Mouse (Mus musculus) erythroblast, embryonic 14.5 days (primary cell): ENCODE measurements around the gene Slc36a3. TPM values are rescaled to one million over a fixed set of nuclear protein-coding genes. Genes with fewer than 3 reads are reported as not detected.

Source experiments
- H3K27me3 ChIP-seq: 2 replicates; pipeline ENCODE4 v1.6.1; 2012; ENCODE audit warnings: inconsistent platforms; ENCODE audit not compliant: control insufficient read depth
- H3K36me3 ChIP-seq: 2 replicates; pipeline ENCODE4 v1.6.1; 2012; ENCODE audit warnings: mild to moderate bottlenecking, inconsistent platforms; ENCODE audit not compliant: control insufficient read depth
- H3K4me1 ChIP-seq: 2 replicates; pipeline ENCODE4 v1.6.1; 2012; ENCODE audit warnings: inconsistent platforms; ENCODE audit not compliant: control insufficient read depth
- H3K4me3 ChIP-seq: replicated peaks from 2 replicates; pipeline ENCODE3; 2012; ENCODE audit warnings: moderate library complexity, mild to moderate bottlenecking, inconsistent platforms
- H3K9me3 ChIP-seq: 2 replicates; pipeline ENCODE4 v1.6.1; 2012; ENCODE audit warnings: low read length, inconsistent platforms, mixed read lengths; ENCODE audit not compliant: control insufficient read depth
- GATA1 ChIP-seq: IDR thresholded peaks from 2 replicates; pipeline ENCODE4 v1.6.1; 2012; ENCODE audit warnings: low read length, inconsistent platforms, mixed read lengths
- TAL1 ChIP-seq: IDR thresholded peaks from 3 replicates; pipeline ENCODE4 v1.6.1; 2012; ENCODE audit warnings: low read length, inconsistent platforms, mixed read lengths
- polyA plus RNA-seq: library from polyadenylated mRNA; stranded (reverse); fragments of >175 nt; gene quantifications from 2 replicates; pipeline ENCODE4 v1.2.3, GENCODE M21; 2012

The Slc36a3 gene
- polyA plus RNA-seq, 1 experiment, result not detected

- H3K9me3 ChIP-seq, result no peaks in the 10 kb centered on the region
- H3K36me3 ChIP-seq, result no peaks in the 10 kb centered on the region; the same call in 1 of the 2 replicates
- TF ChIP-seq GATA1 (no peak), TAL1 (no peak)
- no peak overlapping the region for H3K4me3 ChIP-seq
- no peaks in the 10 kb centered on the region for H3K4me1 ChIP-seq
- H3K27me3 ChIP-seq, result no peaks in the 10 kb centered on the region
These were observed 28.3 kb upstream of the Slc36a3 start for GRCm38 (mm10) chr11:55179856-55180255.

GRCm38 (mm10) chr11:55178830-55179229 is 27.3 kb upstream of the Slc36a3 start:
- H3K9me3 ChIP-seq, result no peaks in the 10 kb centered on the region
- H3K4me3 ChIP-seq, result no peak overlapping the region
- H3K27me3 ChIP-seq, result no peaks in the 10 kb centered on the region
- no peaks in the 10 kb centered on the region for H3K4me1 ChIP-seq
- TF ChIP-seq TAL1 (no peak), GATA1 (no peak)
- no peaks in the 10 kb centered on the region; the same call in 1 of the 2 replicates for H3K36me3 ChIP-seq

DNA sequence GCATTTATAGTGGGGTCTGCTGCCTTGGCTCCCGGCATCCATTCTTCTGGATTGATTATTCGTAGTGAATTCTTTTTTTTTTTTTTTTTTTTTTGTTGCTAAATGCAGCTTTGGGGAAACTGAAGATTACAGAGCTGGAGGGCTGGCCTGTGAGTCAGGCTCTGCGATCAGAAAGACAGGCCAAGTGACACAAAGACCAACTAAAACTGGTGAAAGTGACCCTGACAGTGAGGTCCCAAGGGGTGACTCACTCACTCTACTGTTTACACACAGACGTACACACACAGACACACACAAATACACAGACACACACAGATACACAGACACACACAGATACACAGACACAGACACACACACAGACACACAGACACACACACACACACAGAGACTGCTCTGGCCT is 19.0 kb upstream of the Slc36a3 start:
- TF ChIP-seq GATA1, result no peak
- no peak for TF ChIP-seq TAL1
- Histone ChIP-seq H3K27me3 (no peaks in the 10 kb centered on the region), H3K4me3 (no peak overlapping the region), H3K36me3 (no peaks in the 10 kb centered on the region; the same call in 1 of the 2 replicates), H3K9me3 (no peaks in the 10 kb centered on the region), H3K4me1 (no peaks in the 10 kb centered on the region)

DNA sequence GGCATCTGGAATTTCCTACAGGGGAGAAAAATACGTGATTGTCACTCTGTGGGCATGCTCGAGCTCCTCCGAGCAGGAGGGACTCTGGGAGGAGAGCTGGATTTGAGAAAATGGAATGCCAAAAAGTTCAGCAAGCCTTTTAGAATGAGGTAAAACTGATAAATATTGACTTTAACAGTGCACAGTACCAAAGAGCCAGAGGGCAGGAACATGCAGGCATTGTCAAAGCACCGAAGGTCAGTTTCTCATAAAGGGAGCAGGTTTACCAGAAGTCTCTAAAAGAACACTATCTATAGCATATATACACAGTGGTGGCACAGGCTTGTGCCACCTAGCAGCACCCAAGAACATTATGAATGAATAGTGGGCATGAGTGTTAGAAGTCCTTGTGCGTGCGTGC is 17.4 kb upstream of the Slc36a3 start:
- no peaks in the 10 kb centered on the region for H3K4me1 ChIP-seq
- H3K36me3 ChIP-seq, result no peaks in the 10 kb centered on the region; the same call in 1 of the 2 replicates
- H3K27me3 ChIP-seq, result no peaks in the 10 kb centered on the region
- no peak for TF ChIP-seq GATA1
- TF ChIP-seq TAL1, result no peak
- no peak overlapping the region for H3K4me3 ChIP-seq
- no peaks in the 10 kb centered on the region for H3K9me3 ChIP-seq

DNA sequence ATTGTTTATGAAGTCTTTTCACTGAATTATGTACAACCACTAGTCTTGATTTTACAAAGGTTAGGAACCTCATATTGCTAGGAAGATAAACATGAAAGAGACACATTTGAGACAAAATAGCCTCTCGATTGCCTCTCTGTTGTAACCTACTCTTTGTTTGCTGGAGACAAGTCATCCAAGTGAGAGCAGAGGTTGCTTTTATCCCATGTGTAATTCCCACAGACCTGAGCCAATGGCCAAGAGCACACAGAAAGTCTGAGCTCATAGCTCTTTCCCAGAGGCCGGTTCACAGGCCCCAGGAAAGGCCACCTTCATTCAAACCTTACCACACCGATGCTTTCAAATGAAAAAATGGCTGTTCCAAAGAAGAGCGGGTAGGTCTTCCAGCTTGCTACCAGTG is 17.0 kb upstream of the Slc36a3 start:
- Histone ChIP-seq H3K27me3 (no peaks in the 10 kb centered on the region), H3K36me3 (no peaks in the 10 kb centered on the region; the same call in 1 of the 2 replicates), H3K9me3 (no peaks in the 10 kb centered on the region), H3K4me1 (no peaks in the 10 kb centered on the region), H3K4me3 (no peak overlapping the region)
- TF ChIP-seq TAL1 (no peak), GATA1 (no peak)

DNA sequence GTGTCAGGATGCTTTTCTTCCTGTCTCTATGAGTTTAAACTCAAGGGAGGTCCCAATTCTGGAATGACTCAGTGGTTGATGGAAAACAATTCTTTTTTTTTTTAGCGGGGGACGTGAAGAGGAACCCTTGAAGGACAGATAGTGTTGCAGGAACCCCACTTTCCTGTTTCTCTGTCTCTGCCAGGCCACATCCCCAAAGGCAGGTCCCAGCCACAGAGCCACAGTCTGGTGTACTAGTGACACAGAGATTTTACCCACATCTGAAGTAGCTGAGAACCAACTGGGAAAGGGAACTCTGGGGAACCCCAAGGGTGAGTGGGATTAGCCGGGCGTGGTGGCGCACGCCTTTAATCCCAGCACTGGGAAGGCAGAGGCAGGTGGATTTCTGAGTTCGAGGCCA is 14.2 kb upstream of the Slc36a3 start:
- H3K36me3 ChIP-seq, result peaks cover 3% of the 10 kb centered on the region; the same call in 1 of the 2 replicates

DNA sequence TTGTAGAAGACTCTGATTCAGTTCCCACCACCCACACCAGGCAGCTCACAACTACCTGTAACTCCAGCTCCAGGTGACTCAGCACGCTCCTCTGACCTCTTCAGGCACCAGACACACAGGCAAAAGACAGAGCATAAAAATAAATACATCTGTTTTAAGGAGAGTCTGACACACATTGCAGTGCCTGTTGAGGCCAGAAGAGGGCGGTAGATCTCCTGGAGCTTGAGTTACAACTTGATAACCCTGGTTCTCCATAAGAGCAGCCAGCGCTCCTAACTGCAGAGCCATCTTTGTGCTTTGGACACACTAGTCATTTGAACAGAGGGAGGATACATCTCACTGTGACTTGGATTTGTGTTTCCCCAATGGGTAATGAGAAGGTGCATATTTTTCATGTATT is 13.2 kb upstream of the Slc36a3 start:
- no peaks in the 10 kb centered on the region; the same call in 1 of the 2 replicates for H3K4me1 ChIP-seq
- TF ChIP-seq TAL1 (no peak), GATA1 (no peak)
- H3K9me3 ChIP-seq, result no peaks in the 10 kb centered on the region
- no peak overlapping the region for H3K4me3 ChIP-seq
- H3K36me3 ChIP-seq, result peaks cover 3% of the 10 kb centered on the region; the same call in 1 of the 2 replicates
- H3K27me3 ChIP-seq, result no peaks in the 10 kb centered on the region

More for the DNA sequence above, 14.2 kb upstream of the Slc36a3 start:
- no peaks in the 10 kb centered on the region; the same call in 1 of the 2 replicates for H3K4me1 ChIP-seq
- TF ChIP-seq TAL1 (no peak), GATA1 (no peak)
- H3K9me3 ChIP-seq, result no peaks in the 10 kb centered on the region
- no peak overlapping the region for H3K4me3 ChIP-seq
- no peaks in the 10 kb centered on the region for H3K27me3 ChIP-seq

DNA sequence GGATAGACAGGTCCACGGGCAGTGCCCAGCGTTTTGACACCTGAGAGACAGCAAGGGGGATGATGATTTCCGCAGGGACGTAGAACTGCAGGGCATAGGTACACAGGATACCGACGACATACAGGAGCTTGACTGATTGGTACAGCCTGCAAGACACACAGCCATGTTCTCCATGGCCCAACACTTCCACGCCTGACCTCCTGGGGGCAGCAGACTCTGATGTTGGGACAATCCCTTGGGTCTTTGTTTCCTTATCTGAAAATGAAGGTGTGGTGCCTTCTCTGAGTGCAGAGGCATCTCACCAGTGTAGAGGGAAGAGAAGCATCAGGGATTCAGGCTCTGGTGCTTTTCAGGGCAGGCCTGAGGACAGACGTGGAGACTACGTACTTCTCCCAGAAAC is 11.2 kb upstream of the Slc36a3 start:
- Histone ChIP-seq H3K4me1 (no peaks in the 10 kb centered on the region; the same call in 1 of the 2 replicates), H3K9me3 (no peaks in the 10 kb centered on the region), H3K27me3 (no peaks in the 10 kb centered on the region), H3K36me3 (peaks cover 3% of the 10 kb centered on the region; the same call in 1 of the 2 replicates), H3K4me3 (no peak overlapping the region)
- TF ChIP-seq GATA1 (no peak), TAL1 (no peak)

DNA sequence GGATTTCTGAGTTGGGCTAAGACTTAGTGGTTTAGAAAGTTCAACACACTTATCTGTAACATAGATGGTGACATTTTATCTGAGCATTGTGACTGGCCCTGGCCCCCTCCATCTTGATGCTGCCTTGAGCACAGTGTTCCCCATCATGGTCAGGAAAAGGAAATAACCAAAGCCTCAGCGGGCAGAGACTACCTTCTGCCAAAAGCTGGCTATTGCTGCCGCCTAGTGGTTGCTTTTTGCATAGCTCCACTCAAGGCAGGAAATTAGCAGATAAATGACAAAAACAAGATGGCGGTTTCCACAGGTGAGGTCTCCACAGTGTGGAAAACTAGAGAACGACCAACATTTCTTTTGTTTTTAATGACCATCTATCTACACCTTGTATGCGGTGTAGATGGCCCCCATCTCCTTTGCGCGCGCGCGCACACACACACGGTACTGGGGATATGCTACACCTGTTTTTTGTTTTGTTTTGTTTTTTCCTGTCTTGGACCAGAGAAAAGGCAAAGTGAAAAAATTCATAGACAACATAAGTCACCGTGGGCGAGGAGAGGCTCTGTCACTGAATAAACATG is 7.4 kb upstream of the Slc36a3 start:
- Histone ChIP-seq H3K4me1 (no peaks in the 10 kb centered on the region; the same call in 1 of the 2 replicates), H3K4me3 (no peak overlapping the region), H3K27me3 (no peaks in the 10 kb centered on the region), H3K36me3 (peaks cover 3% of the 10 kb centered on the region; the same call in 1 of the 2 replicates), H3K9me3 (no peaks in the 10 kb centered on the region)
- TF ChIP-seq TAL1 (no peak), GATA1 (no peak)

GRCm38 (mm10) chr11:55155070-55155421 is 3.5 kb upstream of the Slc36a3 start:
- Histone ChIP-seq H3K27me3 (no peaks in the 10 kb centered on the region), H3K36me3 (no peaks in the 10 kb centered on the region), H3K4me3 (no peak overlapping the region), H3K9me3 (no peaks in the 10 kb centered on the region), H3K4me1 (no peaks in the 10 kb centered on the region)
- TF ChIP-seq TAL1 (no peak), GATA1 (no peak)
